Mouse (Mus musculus): ENCODE data around the gene Ttc24.

Gene Ttc24

DNA sequence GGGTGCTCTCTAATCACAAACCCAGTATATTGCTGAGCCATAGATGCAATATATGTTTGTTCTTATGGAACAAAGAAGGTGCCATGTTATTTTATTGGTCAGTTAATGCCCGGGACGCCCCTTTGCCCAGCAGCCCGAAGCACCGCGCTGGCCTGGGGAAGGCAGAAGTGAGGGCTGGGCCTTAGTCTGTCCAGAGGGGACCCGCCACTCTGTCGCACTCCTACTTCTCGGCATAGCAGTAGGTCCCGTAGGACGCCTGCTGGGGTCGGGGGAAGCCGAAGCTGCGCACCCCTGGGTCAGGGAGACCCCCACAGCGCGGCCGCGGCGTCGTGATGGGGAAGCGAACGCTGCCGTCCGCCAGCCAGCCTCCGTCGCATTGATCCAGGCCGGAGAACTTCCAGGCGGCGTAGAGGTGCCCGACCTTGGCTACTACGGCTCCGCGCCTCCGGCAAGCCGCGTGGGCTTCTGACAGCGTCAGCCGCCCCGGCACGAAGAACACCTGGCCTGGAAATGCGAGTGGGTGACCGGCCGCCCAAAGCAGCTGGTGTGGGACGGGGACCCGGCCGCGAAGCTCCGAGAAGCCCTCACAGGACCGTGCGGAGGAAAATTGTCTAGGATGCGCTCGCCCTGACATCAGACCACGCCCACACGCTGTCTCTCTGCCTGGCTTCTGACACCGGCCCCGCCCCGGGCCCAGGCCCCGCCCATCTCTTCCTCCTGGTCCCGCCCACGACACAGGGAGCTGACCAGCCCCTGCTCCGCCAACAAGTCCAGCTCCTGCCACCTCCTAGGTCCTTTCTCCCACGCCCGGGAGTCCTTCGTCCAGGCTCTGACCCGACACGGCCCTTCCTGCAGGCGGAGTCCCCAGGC lies 55.5 kb downstream of the Ttc24 start:
- peak; percentile 96 for DNase-seq (ENCODE audit: inconsistent ontology term)

Data from Muller cell, postnatal 12 days (primary cell).